Mouse (Mus musculus) kidney, adult 2 months (tissue): Measurements from ENCODE around the gene Olfr512.

Experiments used
- CTCF ChIP-seq: fragments of 200-500 bp; conservative IDR thresholded peaks from 2 replicates; pipeline ENCODE4 v1.5.1; 2011; ENCODE audit warnings: low read depth, mild to moderate bottlenecking, control low read depth, low read length, moderate library complexity, mixed read lengths; ENCODE audit not compliant: insufficient read depth, insufficient read length
- POLR2A ChIP-seq: fragments of 200-500 bp; IDR thresholded peaks from one replicate; pipeline ENCODE4 v1.6.1; 2011; ENCODE audit warnings: low read depth, low read length, control low read depth

DNA sequence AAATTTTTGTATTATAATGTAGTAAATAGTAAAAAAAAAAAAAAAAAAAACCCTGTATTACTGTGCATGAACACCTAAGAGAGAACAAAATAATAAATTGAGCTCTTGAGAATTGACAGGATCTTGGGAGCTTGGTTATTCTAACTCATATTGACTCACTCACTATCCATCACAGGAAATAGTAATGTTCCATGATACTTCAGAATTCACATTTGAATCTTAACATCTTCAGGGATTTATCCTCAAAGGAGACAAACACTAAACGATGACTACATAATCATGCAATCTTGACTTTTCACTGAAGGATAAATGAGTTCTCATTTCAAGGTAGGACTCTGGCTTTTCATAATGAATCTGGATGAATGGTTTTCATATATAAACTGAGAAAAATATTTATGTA lies 47.0 kb upstream of the Olfr512 start, which contains the start of gene Olfr510:
- TF ChIP-seq CTCF (no peak), POLR2A (no peak)
